Mouse (Mus musculus): ENCODE data around the gene Vmn1r15. TPM values are rescaled to one million over a fixed set of nuclear protein-coding genes. Genes with fewer than 3 reads are reported as not detected.

The Vmn1r15 gene
- total RNA-seq (2021): not detected
- long read RNA-seq, experiment 1: 0 reads
- long read RNA-seq, experiment 2: 0 reads

DNA sequence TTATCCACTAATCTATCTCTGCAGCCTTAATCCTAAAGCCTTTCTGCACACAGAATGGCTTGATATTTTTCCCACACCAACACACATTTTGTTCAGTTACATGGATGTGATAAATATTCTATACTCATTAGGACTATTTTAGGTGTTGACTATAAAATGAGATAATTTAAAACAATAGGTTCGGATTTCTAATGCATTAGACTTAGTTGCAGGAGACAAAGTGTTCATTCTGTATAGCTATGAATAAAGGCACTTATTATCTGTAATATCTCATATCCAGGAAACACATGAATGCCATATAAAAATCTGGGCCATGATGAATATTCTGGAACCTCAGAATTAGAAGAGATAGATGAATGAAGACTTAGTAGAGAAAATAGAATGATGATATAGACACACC, at the start of gene Vmn1r15:
TSS of gene Vmn1r15 (plus strand) at position 301 of the 400 bp plus-strand sequence.
- DNase-seq (ENCODE audit: low spot score in 2 of 2): no peak

DNA sequence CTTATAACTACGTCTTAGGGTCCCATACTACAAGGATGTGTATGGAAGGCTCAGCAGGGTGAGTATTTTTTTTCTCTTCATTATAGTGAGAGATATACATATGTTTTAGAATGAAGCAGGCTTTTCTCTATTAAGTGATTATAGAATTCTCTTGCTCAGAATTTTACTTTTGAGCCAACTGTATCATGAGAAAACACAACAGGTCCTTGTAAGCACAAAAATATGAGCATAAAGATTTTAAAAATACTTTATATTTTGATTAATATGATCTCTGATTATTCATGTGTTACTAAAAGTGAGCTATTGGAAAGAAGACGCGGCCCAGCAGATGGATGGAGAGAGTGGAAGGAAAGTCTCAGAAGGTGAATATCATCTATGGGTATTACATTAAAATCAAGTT, 26.4 kb upstream of the Vmn1r15 start, which contains the start of gene Vmn1r14:
TSS of gene Vmn1r14 (plus strand) at position 301 of the 400 bp plus-strand sequence.
- DNase-seq (ENCODE audit: low spot score in 2 of 2): no peak

DNA sequence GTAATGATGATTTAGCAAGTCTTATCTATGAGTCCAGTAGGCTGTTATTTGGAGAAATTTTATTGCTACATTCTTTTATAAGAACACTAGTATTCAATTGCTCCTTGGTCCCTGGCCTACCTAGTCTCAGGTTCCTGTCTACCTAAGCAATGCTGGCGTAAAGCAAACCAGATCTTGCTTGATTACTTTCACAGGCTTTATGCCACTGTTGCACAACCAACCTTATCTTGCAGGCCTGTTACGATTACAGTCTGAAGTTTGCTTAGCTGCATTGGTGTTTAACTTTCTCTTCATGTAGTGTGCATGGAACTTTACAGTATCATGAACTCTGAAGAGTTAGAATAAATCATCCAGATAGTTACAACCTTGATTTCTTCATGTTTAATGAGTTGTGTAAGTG, 3.2 kb downstream of the Vmn1r15 start:
- DNase-seq (ENCODE audit: low spot score in 2 of 2): no peak

DNA sequence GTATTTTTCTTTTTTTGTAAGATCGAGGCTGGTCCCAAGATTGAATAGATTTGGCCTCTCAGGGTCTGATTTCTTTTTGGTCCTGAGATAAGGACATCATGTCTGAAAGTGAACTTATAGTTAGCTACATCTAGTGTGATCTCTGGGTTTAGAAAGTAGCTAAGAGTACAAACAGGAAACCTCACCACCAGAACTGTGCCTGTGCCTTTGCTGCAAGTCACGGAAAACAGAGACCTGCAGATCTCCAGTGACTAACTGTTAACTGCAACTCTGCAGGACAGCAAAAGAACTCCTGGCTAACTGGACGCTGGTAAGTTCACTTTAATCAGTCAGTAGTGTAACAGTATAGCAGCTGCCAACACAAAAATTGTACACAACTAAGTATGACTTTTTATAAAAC, 14.1 kb downstream of the Vmn1r15 start:
- DNase-seq (ENCODE audit: low spot score in 2 of 2): no peak

DNA sequence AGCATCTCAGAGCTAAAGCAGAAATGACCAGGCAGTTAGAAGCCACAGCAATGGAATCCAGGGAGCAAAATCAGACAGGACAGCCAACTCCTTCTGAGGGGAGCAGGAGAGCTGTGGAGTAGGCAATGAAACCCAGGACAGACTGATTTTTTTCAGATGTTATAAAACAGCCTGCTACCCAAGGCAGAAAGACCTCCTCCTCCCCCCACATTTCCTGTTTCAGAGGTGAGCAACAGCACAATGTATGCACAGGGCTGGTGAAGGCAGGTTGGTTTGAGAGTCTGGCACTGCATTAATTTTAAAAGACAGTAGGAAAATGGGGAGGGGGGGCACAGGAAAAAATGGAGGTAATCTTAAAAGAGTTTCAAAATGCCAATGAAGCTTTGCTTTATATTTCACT, 14.8 kb downstream of the Vmn1r15 start:
- DNase-seq (ENCODE audit: low spot score in 2 of 2): no peak

DNA sequence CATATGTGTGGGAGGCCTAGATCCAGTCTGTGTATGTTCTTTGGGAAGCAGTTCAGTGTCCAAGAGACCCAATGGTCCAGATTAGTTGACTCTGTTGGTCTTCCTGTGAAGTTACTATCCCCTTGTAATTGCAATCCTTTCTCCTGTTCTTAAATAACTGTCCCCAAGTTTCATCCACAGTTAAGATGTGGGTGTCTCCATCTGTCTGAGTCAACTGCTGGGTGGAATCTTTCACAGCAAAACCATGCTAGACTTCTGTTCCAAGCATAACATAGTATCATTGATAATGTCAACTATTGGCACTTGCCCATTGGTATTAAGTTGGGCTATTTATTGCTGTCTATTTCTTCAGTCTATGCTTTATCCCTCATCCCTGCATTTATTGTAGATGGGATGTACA, 21.2 kb downstream of the Vmn1r15 start:
- no peak for DNase-seq (ENCODE audit: low spot score in 2 of 2)

Other genes starting within 250 kb of the Vmn1r15 start
- gene Vmn1r7, start 232.6 kb upstream of the Vmn1r15 start, total RNA-seq (2021): not detected
- gene Vmn1r8, start 225.7 kb upstream of the Vmn1r15 start, total RNA-seq (2021): not detected
- not detected for gene Vmn1r9, start 191.2 kb upstream of the Vmn1r15 start, total RNA-seq (2021)
- not detected for gene Vmn1r10, start 148.5 kb upstream of the Vmn1r15 start, total RNA-seq (2021)
- gene Vmn1r11, start 124.5 kb upstream of the Vmn1r15 start, total RNA-seq (2021): not detected
- gene Vmn1r12, start 101.0 kb upstream of the Vmn1r15 start, total RNA-seq (2021): not detected
- not detected for gene Vmn1r13, start 54.7 kb upstream of the Vmn1r15 start, total RNA-seq (2021)
- not detected for gene Vmn1r14, start 26.3 kb upstream of the Vmn1r15 start, total RNA-seq (2021)
- gene Vmn1r16, start 71.5 kb downstream of the Vmn1r15 start, total RNA-seq (2021): not detected
- not detected for gene Vmn1r17, start 105.8 kb downstream of the Vmn1r15 start, total RNA-seq (2021)
- not detected for gene Vmn1r18, start 137.8 kb downstream of the Vmn1r15 start, total RNA-seq (2021)
- gene Vmn1r19, start 145.8 kb downstream of the Vmn1r15 start, total RNA-seq (2021): not detected
- gene Vmn1r20, start 171.0 kb downstream of the Vmn1r15 start, total RNA-seq (2021): not detected

Data from adrenal gland, postnatal 4 days (tissue).